In genomic region chr9:14348416-14348815, GRCm38 (mm10) we compare ENCODE assay signal across 9 mouse cellular contexts. TPM values are rescaled to one million over a fixed set of nuclear protein-coding genes. Genes with fewer than 3 reads are reported as not detected.
DNase-seq lines count a peak whose midpoint lies in the region; ATAC-seq and TF ChIP-seq lines count a peak whose summit lies in the region.
"Had no signal": no experiment of that assay in that cellular context is flagged by ENCODE, and none has a peak within 500 bp of the region (broad histone marks: within the 10 kb centered on the region; RNA-seq: fewer than 3 reads in every experiment).

No protein-coding gene starts in this region.

- no peaks in the 10 kb centered on the region for H3K4me1 ChIP-seq in hindbrain, embryonic 10.5 days (replicated peaks)
- H3K4me1 ChIP-seq in hindbrain, embryonic 14.5 days (replicated peaks; ENCODE audit: control insufficient read depth, insufficient read depth, low read length), result no peaks in the 10 kb centered on the region
- no peaks in the 10 kb centered on the region for H3K4me1 ChIP-seq in CH12.LX (ENCODE audit: control insufficient read depth in 1 of 2, insufficient read depth in 2 of 2)
- no peaks in the 10 kb centered on the region for H3K4me1 ChIP-seq in liver, embryonic 11.5 days (replicated peaks; ENCODE audit: control insufficient read depth, insufficient read depth, low read length)
- no peaks in the 10 kb centered on the region for H3K4me1 ChIP-seq in intestine, embryonic 15.5 days (replicated peaks)

- TF ChIP-seq RAD21 in CH12.LX (IDR thresholded peaks at IDR 0.05; ENCODE audit: low read depth, low read length), result peak; percentile 84

- no peak for TF ChIP-seq POLR2A in CH12.LX (IDR thresholded peaks at IDR 0.05; ENCODE audit: low read depth, low read length)
- TF ChIP-seq POLR2A in brain, embryonic 14.5 days (IDR thresholded peaks at IDR 0.05; ENCODE audit: borderline replicate concordance, extremely low read depth, insufficient read depth, insufficient read length, poor library complexity, severe bottlenecking), result no peak

- no peak overlapping the region for H3K27ac ChIP-seq in hindbrain, embryonic 10.5 days
- H3K27ac ChIP-seq in hindbrain, embryonic 14.5 days, result no peak overlapping the region
- no peak overlapping the region for H3K27ac ChIP-seq in CH12.LX (ENCODE audit: insufficient read depth, low read depth)
- H3K27ac ChIP-seq in liver, embryonic 11.5 days (ENCODE audit: low read depth, low read length), result no peak overlapping the region
- no peak overlapping the region for H3K27ac ChIP-seq in intestine, embryonic 15.5 days
- H3K27ac ChIP-seq: embryonic facial prominence, embryonic 13.5 days had no signal

- H3K9ac ChIP-seq in hindbrain, embryonic 14.5 days, result no peak overlapping the region
- no peak overlapping the region for H3K9ac ChIP-seq in CH12.LX (ENCODE audit: insufficient read depth, low read depth)
- H3K9ac ChIP-seq in liver, embryonic 11.5 days (ENCODE audit: low read depth, low read length), result no peak overlapping the region
- no peak overlapping the region for H3K9ac ChIP-seq in intestine, embryonic 15.5 days
- H3K9ac ChIP-seq: embryonic facial prominence, embryonic 13.5 days had no signal

- no peak overlapping the region for H3K4me3 ChIP-seq in hindbrain, embryonic 10.5 days
- no peak overlapping the region for H3K4me3 ChIP-seq in hindbrain, embryonic 14.5 days (replicated peaks; ENCODE audit: low read length)
- H3K4me3 ChIP-seq in CH12.LX (replicated peaks in 1 of 3; ENCODE audit: low read depth in 2 of 3, low read length in 2 of 3, poor library complexity in 1 of 3), result no peak overlapping the region
- no peak overlapping the region for H3K4me3 ChIP-seq in liver, embryonic 11.5 days (ENCODE audit: low read depth, low read length)
- H3K4me3 ChIP-seq in intestine, embryonic 15.5 days (replicated peaks), result no peak overlapping the region
- H3K4me3 ChIP-seq: embryonic facial prominence, embryonic 13.5 days had no signal

- ATAC-seq in hindbrain, embryonic 14.5 days (ENCODE audit: low FRiP score), result no peak
- ATAC-seq in liver, embryonic 11.5 days (replicated peaks; ENCODE audit: low FRiP score), result 0 out of 2 replicates have a peak, but pooled peaks have one; percentile 66
- no peak for ATAC-seq in intestine, embryonic 15.5 days

- dilution Hi-C loops in CH12.LX (cut with MboI; ENCODE audit: extremely low pct_ligation_motif_present, extremely low pct_unique_long_range_greater_than_20kb, low sequenced_read_pairs), result no loop called here

- no peak for TF ChIP-seq EP300 in CH12.LX (IDR thresholded peaks at IDR 0.05; ENCODE audit: low read length)

- 55% methylated on average over 4 of the region's 4 CpGs for WGBS in hindbrain, embryonic 10.5 days
- 60% methylated on average over 4 of the region's 4 CpGs for WGBS in hindbrain, embryonic 14.5 days
- WGBS in liver, embryonic 11.5 days, result 40% methylated on average over 4 of the region's 4 CpGs
- WGBS in intestine, embryonic 15.5 days, result 61% methylated on average over 4 of the region's 4 CpGs

- TF ChIP-seq CTCF in CH12.LX (conservative IDR thresholded peaks at IDR 0.05 in 1 of 2, IDR thresholded peaks at IDR 0.05 in 1 of 2; ENCODE audit: low read depth in 2 of 2, low read length in 2 of 2), result peak; percentile 42 to 82
- TF ChIP-seq CTCF in brain, embryonic 14.5 days (IDR thresholded peaks at IDR 0.05; ENCODE audit: borderline replicate concordance, extremely low read depth, insufficient read depth, insufficient read length), result peak; percentile 56

- H3K79me2 ChIP-seq in CH12.LX (replicated peaks; ENCODE audit: control insufficient read depth, extremely low read depth, insufficient read depth, poor library complexity, severe bottlenecking), result no peaks in the 10 kb centered on the region

- DNase-seq in hindbrain, embryonic 10.5 days (ENCODE audit: low spot score), result peak; percentile 15
- DNase-seq in hindbrain, embryonic 14.5 days (ENCODE audit: low spot score), result no peak
- DNase-seq in CH12.LX (ENCODE audit: extremely low read depth), result peak; percentile 55
- DNase-seq in brain, embryonic 14.5 days (ENCODE audit: low read depth), result peak; percentile 6
- DNase-seq in liver, embryonic 11.5 days (ENCODE audit: low spot score), result no peak
- peak; percentile 33 for DNase-seq in thymus, postnatal 25 days
- DNase-seq in layer of hippocampus, postnatal 10 days (ENCODE audit: low spot score in 2 of 2), result no peak

- in situ Hi-C loops in CH12.LX (cut with MboI; ENCODE audit: low pct_ligation_motif_present, low pct_unique_long_range_greater_than_20kb, low sequenced_read_pairs), result loop anchor here (5.0 to 10.0 kb wide), 2 partner anchors 106 to 461 kb away; no protein-coding TSS in a partner anchor

- no peaks in the 10 kb centered on the region for H3K9me3 ChIP-seq in hindbrain, embryonic 10.5 days
- no peaks in the 10 kb centered on the region for H3K9me3 ChIP-seq in hindbrain, embryonic 14.5 days (ENCODE audit: control insufficient read depth, low read length)
- H3K9me3 ChIP-seq in CH12.LX (replicated peaks; ENCODE audit: low read length), result no peaks in the 10 kb centered on the region
- no peaks in the 10 kb centered on the region for H3K9me3 ChIP-seq in liver, embryonic 11.5 days (ENCODE audit: control insufficient read depth, low read length)
- H3K9me3 ChIP-seq in intestine, embryonic 15.5 days, result no peaks in the 10 kb centered on the region
- H3K9me3 ChIP-seq: embryonic facial prominence, embryonic 13.5 days had no signal

- H3K4me2 ChIP-seq in hindbrain, embryonic 14.5 days (replicated peaks), result no peak overlapping the region
- no peak overlapping the region for H3K4me2 ChIP-seq in CH12.LX (ENCODE audit: insufficient read depth, low read depth, poor library complexity, severe bottlenecking)
- no peak overlapping the region for H3K4me2 ChIP-seq in liver, embryonic 11.5 days
- H3K4me2 ChIP-seq in intestine, embryonic 15.5 days (replicated peaks), result no peak overlapping the region
- H3K4me2 ChIP-seq: embryonic facial prominence, embryonic 13.5 days had no signal

- no peaks in the 10 kb centered on the region for H3K36me3 ChIP-seq in hindbrain, embryonic 10.5 days
- H3K36me3 ChIP-seq in hindbrain, embryonic 14.5 days (replicated peaks; ENCODE audit: control insufficient read depth, insufficient read depth), result no peaks in the 10 kb centered on the region
- no peaks in the 10 kb centered on the region for H3K36me3 ChIP-seq in CH12.LX (replicated peaks in 1 of 2; ENCODE audit: control insufficient read depth in 1 of 2, insufficient read depth in 1 of 2, low read length in 1 of 2)
- H3K36me3 ChIP-seq in liver, embryonic 11.5 days (ENCODE audit: control insufficient read depth, insufficient read depth, low read length), result no peaks in the 10 kb centered on the region
- H3K36me3 ChIP-seq in intestine, embryonic 15.5 days, result no peaks in the 10 kb centered on the region
- H3K36me3 ChIP-seq: embryonic facial prominence, embryonic 13.5 days had no signal

- H3K27me3 ChIP-seq in hindbrain, embryonic 10.5 days (ENCODE audit: insufficient read depth, poor library complexity, severe bottlenecking), result no peaks in the 10 kb centered on the region
- H3K27me3 ChIP-seq in hindbrain, embryonic 14.5 days (ENCODE audit: control insufficient read depth, insufficient read depth, low read length), result no peaks in the 10 kb centered on the region
- no peaks in the 10 kb centered on the region for H3K27me3 ChIP-seq in CH12.LX (replicated peaks)
- no peaks in the 10 kb centered on the region for H3K27me3 ChIP-seq in liver, embryonic 11.5 days (replicated peaks; ENCODE audit: control insufficient read depth, insufficient read depth, low read length)
- no peaks in the 10 kb centered on the region for H3K27me3 ChIP-seq in intestine, embryonic 15.5 days (replicated peaks)
- H3K27me3 ChIP-seq: embryonic facial prominence, embryonic 13.5 days had no signal

TF ChIP-seq in CH12.LX, 34 proteins besides CTCF, POLR2A, EP300 and RAD21:
- no peak for TF ChIP-seq POLR2AphosphoS2 (IDR thresholded peaks at IDR 0.05; ENCODE audit: low read depth, low read length)
- no peak for TF ChIP-seq ZMIZ1 (IDR thresholded peaks at IDR 0.05; ENCODE audit: low read depth, low read length)
- peak; percentile 79 for TF ChIP-seq SMC3 (IDR thresholded peaks at IDR 0.05; ENCODE audit: low read depth, low read length)
- TF ChIP-seq RCOR1 (conservative IDR thresholded peaks at IDR 0.05; ENCODE audit: low read depth, low read length), result no peak
- TF ChIP-seq MYC (IDR thresholded peaks at IDR 0.05; ENCODE audit: low read depth, low read length), result 0 out of 2 replicates have a peak, but pooled peaks have one; percentile 20
- TF ChIP-seq UBTF (IDR thresholded peaks at IDR 0.05; ENCODE audit: low read depth, low read length), result no peak
- TF ChIP-seq ZC3H11A (IDR thresholded peaks at IDR 0.05; ENCODE audit: low read depth, low read length), result 0 out of 2 replicates have a peak, but pooled peaks have one; percentile 22

RNA-seq across cellular contexts. Expression of gene Endod1, which starts 32.9 kb away (rescaled TPM):
- polyA plus RNA-seq in hindbrain, embryonic 10.5 days (2016; fragmentation: Nextera tagmentation; extraction: Ambion mirVana), result 7.1 and 7.4 TPM in 2 replicates
- polyA plus RNA-seq in hindbrain, embryonic 14.5 days (2014; fragmentation: Nextera tagmentation; extraction: Ambion mirVana), result 33.4 and 43.7 TPM in 2 replicates
- total RNA-seq in CH12.LX (2012; rRNA removed), result 1.6 and 1.7 TPM in 2 replicates
- 3.0 TPM in 2 replicates for total RNA-seq in CH12.LX (2014; rRNA removed)
- 4.1 and 4.6 TPM in 2 replicates for polyA plus RNA-seq in CH12.LX (2012; ENCODE audit: insufficient read length, low read depth)
- 9.7 and 16.1 TPM in 2 replicates for polyA plus RNA-seq in brain, embryonic 14.5 days (2012; rRNA removed)
- polyA plus RNA-seq in liver, embryonic 11.5 days (2014; fragmentation: Nextera tagmentation; extraction: Ambion mirVana), result 19.4 and 20.3 TPM in 2 replicates
- 10 to 100 TPM; 38.8 to 43.2 TPM for total RNA-seq in layer of hippocampus, postnatal 10 days (2021)
- 26.3 and 26.7 TPM in 2 replicates for polyA plus RNA-seq in intestine, embryonic 15.5 days (2015; fragmentation: Nextera tagmentation; extraction: Ambion mirVana)

Comparison
In these comparisons a context has a peak if more than half of its experiments do, and no peak if none do; other contexts are left out.
1. DNase-seq: peak in hindbrain, embryonic 10.5 days (single experiment), CH12.LX (single experiment), brain, embryonic 14.5 days (single experiment) and thymus, postnatal 25 days (single experiment); none in hindbrain, embryonic 14.5 days (single experiment), liver, embryonic 11.5 days (single experiment) and layer of hippocampus, postnatal 10 days (0 of 2).